Mouse (Mus musculus) testis, postnatal 14 days (tissue): Measurements from ENCODE around the gene Ppip5k1.
"Not testable (repeated sequence)": the region's sequence is repeated elsewhere in the genome, so short reads cannot be mapped to it uniquely, and the experiment has no call there.

ENCODE experiments used
- DNase-seq: peaks from one replicate; pipeline ENCODE4 v3.0.0; 2021; ENCODE audit warnings: low spot score

The Ppip5k1 gene

GRCm38 (mm10) chr2:121354820-121355592 is at the start of gene Ppip5k1:
Gene Ppip5k1, minus strand, starts transcription at chr2:121355396.
- DNase-seq: peak; percentile 98

GRCm38 (mm10) chr2:121403296-121403695 is 48.1 kb upstream of the Ppip5k1 start:
- no peak for DNase-seq

GRCm38 (mm10) chr2:121396624-121397023 is 41.4 kb upstream of the Ppip5k1 start:
- DNase-seq: peak; percentile 36

GRCm38 (mm10) chr2:121386961-121387575 is 31.9 kb upstream of the Ppip5k1 start, which contains the start of gene Strc:
Gene Strc, minus strand, starts transcription at chr2:121387168.
- not testable (repeated sequence) for DNase-seq

GRCm38 (mm10) chr2:121374766-121375165 is 19.6 kb upstream of the Ppip5k1 start:
- no peak for DNase-seq

GRCm38 (mm10) chr2:121372266-121372665 is 17.1 kb upstream of the Ppip5k1 start:
- DNase-seq: no peak

- no peak for DNase-seq
Measured at GRCm38 (mm10) chr2:121370921-121371320, 15.7 kb upstream of the Ppip5k1 start.

GRCm38 (mm10) chr2:121368831-121369230 is 13.6 kb upstream of the Ppip5k1 start:
- DNase-seq: no peak

- DNase-seq: no peak
Measured at GRCm38 (mm10) chr2:121363656-121364055, 8.5 kb upstream of the Ppip5k1 start.

GRCm38 (mm10) chr2:121359461-121359860 is 4.3 kb upstream of the Ppip5k1 start:
- no peak for DNase-seq

- no peak for DNase-seq
Measured at GRCm38 (mm10) chr2:121358381-121358780, 3.2 kb upstream of the Ppip5k1 start.

GRCm38 (mm10) chr2:121357961-121358360 is 2.8 kb upstream of the Ppip5k1 start:
- DNase-seq: no peak

GRCm38 (mm10) chr2:121357494-121357893 is 2.3 kb upstream of the Ppip5k1 start, which contains the start of gene Ckmt1:
Gene Ckmt1, plus strand, starts transcription at chr2:121357714.
- DNase-seq: no peak

- DNase-seq: no peak
Measured at GRCm38 (mm10) chr2:121354378-121354777, 818 bp downstream of the Ppip5k1 start.

- no peak for DNase-seq
Measured at GRCm38 (mm10) chr2:121353156-121353555, 2.0 kb downstream of the Ppip5k1 start.

- no peak for DNase-seq
Measured at GRCm38 (mm10) chr2:121339057-121339456, 16.1 kb downstream of the Ppip5k1 start.

GRCm38 (mm10) chr2:121329492-121329891 is 25.7 kb downstream of the Ppip5k1 start:
- DNase-seq: no peak

- DNase-seq: no peak
Measured at GRCm38 (mm10) chr2:121323693-121324470, 31.3 kb downstream of the Ppip5k1 start.

GRCm38 (mm10) chr2:121323041-121323440 is 32.2 kb downstream of the Ppip5k1 start:
- no peak for DNase-seq

- DNase-seq: no peak
Measured at GRCm38 (mm10) chr2:121316278-121316677, 38.9 kb downstream of the Ppip5k1 start.

- no peak for DNase-seq
Measured at GRCm38 (mm10) chr2:121308997-121309416, 46.2 kb downstream of the Ppip5k1 start.

- no peak for DNase-seq
Measured at GRCm38 (mm10) chr2:121300036-121300435, 55.2 kb downstream of the Ppip5k1 start.

GRCm38 (mm10) chr2:121299471-121299870 is 55.7 kb downstream of the Ppip5k1 start:
- DNase-seq: no peak
